Mouse (Mus musculus) skeletal muscle tissue, postnatal 0 days (tissue): Measurements from ENCODE around the gene Aimp1. TPM values are rescaled to one million over a fixed set of nuclear protein-coding genes. Genes with fewer than 3 reads are reported as not detected.

ENCODE experiments used
- polyA plus RNA-seq: library from polyadenylated mRNA; unstranded; fragments of >200 nt; fragmentation: Nextera tagmentation; extraction: Ambion mirVana; gene quantifications from 2 replicates; pipeline ENCODE4 v1.2.1, GENCODE M21; 2015

Gene Aimp1
- 61.1 and 64.4 TPM in 2 replicates for polyA plus RNA-seq

DNA sequence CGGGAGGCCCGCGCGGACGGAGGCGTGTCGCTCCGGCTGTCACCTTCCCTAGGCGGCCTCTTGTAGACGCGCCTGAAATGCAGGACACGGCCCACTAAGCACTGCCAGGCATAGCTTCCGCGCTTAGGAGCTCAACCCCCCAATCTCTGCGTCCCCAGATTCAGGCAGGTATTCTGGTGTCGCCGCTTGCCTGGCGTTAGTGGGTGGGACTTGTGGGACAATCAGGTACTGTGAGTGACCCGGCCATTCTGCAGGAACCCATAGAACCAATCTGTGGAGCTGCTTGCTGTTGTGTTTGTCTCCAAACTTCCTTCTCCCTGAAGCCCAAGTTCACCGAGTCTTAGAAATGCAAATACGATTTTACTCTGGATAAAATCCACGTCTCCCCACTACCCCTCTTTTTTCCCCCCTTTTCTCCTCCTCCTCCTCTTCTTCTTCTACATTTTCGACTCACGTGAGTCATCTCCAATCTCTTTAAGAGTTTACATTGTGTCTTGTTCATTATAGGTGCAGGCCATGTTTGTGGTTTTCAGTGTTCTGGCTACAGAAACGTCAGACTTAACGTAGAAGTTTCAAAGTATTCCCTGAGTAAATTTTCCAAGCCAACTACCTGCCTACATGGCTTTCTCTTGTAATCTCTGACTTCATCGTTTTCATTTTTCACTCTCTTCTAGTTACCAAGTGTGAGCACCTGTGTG, at the start of gene Aimp1:
Aimp1 (minus strand) TSS at position 140 of the 698 bp plus-strand sequence.

DNA sequence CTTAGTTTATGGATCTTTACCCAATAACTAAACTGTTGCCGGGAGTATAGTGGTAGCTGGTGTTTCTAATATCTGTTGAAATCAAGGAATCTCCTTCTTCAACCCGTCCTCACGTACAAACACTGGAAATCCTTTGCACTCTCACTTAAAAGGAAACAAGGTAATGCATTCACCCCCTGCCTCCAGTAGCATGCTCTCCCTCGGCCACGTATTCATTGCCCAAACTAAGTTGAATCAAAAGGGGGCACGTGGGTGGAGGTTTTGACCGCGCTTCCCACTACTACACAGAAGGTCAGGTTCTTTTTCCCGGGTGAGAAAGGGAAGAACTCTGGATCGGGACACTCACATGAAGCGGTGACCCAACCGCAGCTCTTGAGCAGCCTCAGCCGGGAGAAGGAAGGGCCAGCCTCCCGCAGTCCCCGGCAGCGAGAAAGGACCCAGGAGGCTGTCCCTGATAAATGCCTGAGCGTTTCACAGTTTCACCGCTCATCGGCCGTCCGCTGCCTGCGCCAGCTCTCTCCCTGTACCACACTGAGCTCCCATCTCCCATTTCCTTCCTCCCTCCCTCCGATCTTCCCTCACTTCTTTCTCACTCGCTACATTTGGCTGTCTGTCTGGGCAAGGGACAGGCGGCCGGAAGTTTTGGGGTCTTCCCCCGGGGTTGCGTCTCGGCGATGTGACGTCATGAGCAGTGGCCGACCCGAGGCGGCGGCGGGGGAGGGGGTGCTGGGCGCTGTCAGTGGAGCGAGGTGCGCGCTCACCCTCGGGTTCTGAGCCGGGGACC, 531 bp downstream of the Aimp1 start, which contains the start of gene Tbck:
Tbck (plus strand) TSS at position 698 of the 784 bp plus-strand sequence.

DNA sequence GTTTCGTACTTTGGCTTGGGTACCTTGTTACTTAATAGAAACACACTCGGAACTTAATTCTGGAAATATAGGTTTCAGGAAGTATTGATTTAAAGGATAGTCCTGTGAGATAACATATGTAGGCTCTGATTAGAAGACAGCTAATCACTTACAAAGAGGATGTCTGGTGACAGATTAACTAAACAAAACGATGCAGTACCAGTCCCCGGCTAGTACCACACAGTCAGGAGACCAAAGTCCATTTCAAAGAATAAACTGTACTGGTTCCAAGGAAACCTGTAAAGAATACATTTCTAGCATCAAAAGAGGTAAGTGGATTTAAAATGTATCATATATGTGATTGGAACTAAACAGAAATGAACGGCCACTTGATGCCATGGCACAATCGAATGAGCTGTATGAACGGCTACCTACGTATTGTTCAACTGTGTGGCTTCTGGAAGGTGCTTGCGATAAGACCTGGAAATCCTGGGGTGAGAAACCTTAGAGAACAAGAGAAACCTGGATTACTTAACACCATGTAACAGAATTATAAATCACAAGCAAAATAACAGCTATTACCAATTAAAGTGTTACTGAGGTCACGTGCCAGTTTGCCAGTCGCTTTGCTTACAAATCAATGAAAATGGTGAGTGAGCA, 54.5 kb downstream of the Aimp1 start, which contains the start of gene Gimd1:
Gimd1 (plus strand) TSS at position 220 of the 639 bp plus-strand sequence.

Other genes starting within 250 kb of the Aimp1 start
- gene Gimd1, start 54.5 kb downstream of the Aimp1 start, polyA plus RNA-seq = not detected in 2 replicates
- gene Tbck, start 226 bp downstream of the Aimp1 start, polyA plus RNA-seq = 10.7 and 11.2 TPM in 2 replicates